Mouse (Mus musculus): Measurements from ENCODE around the gene Ank3. TPM values are rescaled to one million over a fixed set of nuclear protein-coding genes. Genes with fewer than 3 reads are reported as not detected.

Gene Ank3
- total and polyA plus RNA-seq, 2 experiments from 2014 or later: 56.7 to 267 TPM

DNA sequence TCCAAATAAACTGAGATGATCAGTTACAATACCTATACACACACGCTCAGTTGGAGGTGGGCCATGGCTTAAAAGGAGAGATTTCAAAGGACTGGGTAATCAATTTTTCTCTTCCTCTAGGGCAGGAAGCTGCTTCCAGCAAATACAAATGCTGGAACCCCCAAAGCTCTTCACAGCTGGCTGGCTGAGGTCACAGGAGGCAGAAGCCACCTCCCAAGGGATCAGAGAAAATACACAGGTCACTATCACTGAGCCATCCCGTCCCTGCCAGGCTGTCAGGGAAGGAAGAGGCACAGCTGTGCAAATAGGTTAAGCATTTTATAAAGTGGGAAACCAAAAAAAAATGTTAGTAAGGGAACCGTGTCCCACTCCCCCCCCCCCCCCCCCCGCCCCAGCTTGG, 251.5 kb downstream of the Ank3 start:
- H3K27me3 ChIP-seq (ENCODE audit: insufficient read depth, low read length): no peaks in the 10 kb centered on the region
- no peak overlapping the region for H3K4me2 ChIP-seq (ENCODE audit: low read depth)
- H3K4me3 ChIP-seq (ENCODE audit: low read depth, low read length): no peak overlapping the region
- DNase-seq (no peak), ATAC-seq (no peak)
- H3K9me3 ChIP-seq (ENCODE audit: low read length): no peaks in the 10 kb centered on the region
- TF ChIP-seq CTCF (IDR thresholded peaks at IDR 0.05; ENCODE audit: low read depth): no peak
- H3K27ac ChIP-seq (ENCODE audit: low read depth, low read length): no peak overlapping the region
- H3K4me1 ChIP-seq (ENCODE audit: insufficient read depth): peaks cover 14% of the 10 kb centered on the region
- WGBS: 62% methylated on average over 4 of the region's 4 CpGs
- no peaks in the 10 kb centered on the region for H3K36me3 ChIP-seq (ENCODE audit: insufficient read depth)
- no peak overlapping the region for H3K9ac ChIP-seq

DNA sequence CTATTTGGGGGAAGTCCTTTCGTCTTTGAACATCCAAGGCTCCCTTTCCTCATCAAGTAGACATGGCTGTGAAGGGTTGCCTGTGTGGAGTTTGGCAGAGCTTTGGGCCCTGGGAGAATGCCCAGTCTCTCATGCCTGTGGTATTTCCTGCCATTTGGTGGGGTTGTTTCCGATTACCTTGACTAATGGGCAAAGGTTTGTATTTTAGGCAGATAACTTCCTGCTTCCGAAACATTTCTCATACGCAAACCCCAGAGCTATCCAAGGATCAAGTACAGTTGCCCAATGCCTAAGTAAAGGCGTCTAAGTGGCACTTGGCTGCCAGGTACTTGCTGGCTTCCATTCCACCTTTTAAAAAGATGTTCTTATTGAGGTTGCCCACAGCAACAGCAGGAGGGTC, 254.1 kb downstream of the Ank3 start:
- Histone ChIP-seq H3K27me3 (ENCODE audit: insufficient read depth, low read length) (no peaks in the 10 kb centered on the region), H3K9me3 (ENCODE audit: low read length) (no peaks in the 10 kb centered on the region), H3K4me3 (ENCODE audit: low read depth, low read length) (no peak overlapping the region), H3K4me1 (ENCODE audit: insufficient read depth) (peaks cover 14% of the 10 kb centered on the region), H3K27ac (ENCODE audit: low read depth, low read length) (no peak overlapping the region), H3K9ac (no peak overlapping the region), H3K4me2 (ENCODE audit: low read depth) (no peak overlapping the region), H3K36me3 (ENCODE audit: insufficient read depth) (no peaks in the 10 kb centered on the region)
- WGBS: 44% methylated on average over 5 of the region's 5 CpGs
- no peak for TF ChIP-seq CTCF (IDR thresholded peaks at IDR 0.05; ENCODE audit: low read depth)
- ATAC-seq (no peak), DNase-seq (no peak)

DNA sequence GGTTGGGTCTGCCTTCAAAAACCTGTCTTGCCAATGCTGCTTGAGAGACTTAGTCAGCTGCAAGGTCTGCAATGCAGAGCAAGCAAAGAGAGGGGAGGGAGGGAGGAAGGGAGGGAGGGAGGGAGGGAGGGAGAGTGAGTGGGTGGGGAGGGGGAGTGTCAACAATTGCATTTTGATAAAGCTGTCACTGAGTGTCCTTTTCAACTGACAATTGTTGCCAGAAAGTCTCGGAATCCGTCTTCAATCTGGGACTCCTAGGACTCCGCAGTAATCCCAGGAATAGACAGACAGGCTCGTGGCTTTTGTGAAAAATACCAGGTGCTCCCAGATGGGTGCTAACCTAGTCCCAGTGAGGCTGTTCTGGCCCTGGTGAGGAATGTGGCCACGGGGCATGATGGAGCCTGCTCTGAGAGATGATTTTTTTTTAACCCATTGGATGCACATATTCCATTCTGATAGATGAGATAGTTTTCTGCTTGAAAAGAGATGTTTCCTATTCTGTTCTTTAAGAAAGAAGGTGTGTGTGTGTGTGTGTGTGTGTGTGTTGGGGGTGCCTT, 254.6 kb downstream of the Ank3 start:
- Histone ChIP-seq H3K9me3 (ENCODE audit: low read length) (no peaks in the 10 kb centered on the region), H3K4me1 (ENCODE audit: insufficient read depth) (peaks cover 14% of the 10 kb centered on the region), H3K27me3 (ENCODE audit: insufficient read depth, low read length) (no peaks in the 10 kb centered on the region), H3K4me3 (ENCODE audit: low read depth, low read length) (no peak overlapping the region), H3K36me3 (ENCODE audit: insufficient read depth) (no peaks in the 10 kb centered on the region), H3K9ac (no peak overlapping the region), H3K4me2 (ENCODE audit: low read depth) (no peak overlapping the region), H3K27ac (ENCODE audit: low read depth, low read length) (no peak overlapping the region)
- no peak for TF ChIP-seq CTCF (IDR thresholded peaks at IDR 0.05; ENCODE audit: low read depth)
- no peak for DNase-seq
- 22% methylated on average over 5 of the region's 5 CpGs for WGBS
- 0 out of 2 replicates have a peak, but pooled peaks have one; percentile 14 for ATAC-seq

DNA sequence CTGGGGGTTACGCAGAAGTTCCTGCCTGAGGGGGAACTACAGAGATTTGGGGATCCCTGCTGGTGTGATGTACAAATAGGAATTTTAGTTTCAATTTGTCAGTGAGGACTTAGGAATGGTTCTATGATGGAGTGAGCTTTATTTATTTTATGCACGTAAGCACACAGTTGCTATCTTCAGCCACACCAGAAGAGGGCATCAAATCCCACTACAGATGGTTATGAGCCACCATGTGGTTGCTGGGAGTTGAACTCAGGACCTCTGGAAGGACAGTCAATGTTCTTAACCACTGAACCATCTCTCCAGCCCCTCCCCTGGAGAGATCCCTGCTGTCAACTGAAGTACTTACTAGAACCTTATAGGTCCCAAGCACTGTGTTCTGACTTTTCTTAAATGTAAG, 255.6 kb downstream of the Ank3 start:
- Histone ChIP-seq H3K36me3 (ENCODE audit: insufficient read depth) (no peaks in the 10 kb centered on the region), H3K4me2 (ENCODE audit: low read depth) (no peak overlapping the region), H3K9ac (no peak overlapping the region), H3K27ac (ENCODE audit: low read depth, low read length) (no peak overlapping the region), H3K4me1 (ENCODE audit: insufficient read depth) (peaks cover 14% of the 10 kb centered on the region), H3K4me3 (ENCODE audit: low read depth, low read length) (no peak overlapping the region), H3K27me3 (ENCODE audit: insufficient read depth, low read length) (no peaks in the 10 kb centered on the region), H3K9me3 (ENCODE audit: low read length) (no peaks in the 10 kb centered on the region)
- DNase-seq: no peak
- 89% methylated on average over 2 of the region's 2 CpGs for WGBS
- ATAC-seq: no peak
- peak; percentile 48 for TF ChIP-seq CTCF (IDR thresholded peaks at IDR 0.05; ENCODE audit: low read depth)

DNA sequence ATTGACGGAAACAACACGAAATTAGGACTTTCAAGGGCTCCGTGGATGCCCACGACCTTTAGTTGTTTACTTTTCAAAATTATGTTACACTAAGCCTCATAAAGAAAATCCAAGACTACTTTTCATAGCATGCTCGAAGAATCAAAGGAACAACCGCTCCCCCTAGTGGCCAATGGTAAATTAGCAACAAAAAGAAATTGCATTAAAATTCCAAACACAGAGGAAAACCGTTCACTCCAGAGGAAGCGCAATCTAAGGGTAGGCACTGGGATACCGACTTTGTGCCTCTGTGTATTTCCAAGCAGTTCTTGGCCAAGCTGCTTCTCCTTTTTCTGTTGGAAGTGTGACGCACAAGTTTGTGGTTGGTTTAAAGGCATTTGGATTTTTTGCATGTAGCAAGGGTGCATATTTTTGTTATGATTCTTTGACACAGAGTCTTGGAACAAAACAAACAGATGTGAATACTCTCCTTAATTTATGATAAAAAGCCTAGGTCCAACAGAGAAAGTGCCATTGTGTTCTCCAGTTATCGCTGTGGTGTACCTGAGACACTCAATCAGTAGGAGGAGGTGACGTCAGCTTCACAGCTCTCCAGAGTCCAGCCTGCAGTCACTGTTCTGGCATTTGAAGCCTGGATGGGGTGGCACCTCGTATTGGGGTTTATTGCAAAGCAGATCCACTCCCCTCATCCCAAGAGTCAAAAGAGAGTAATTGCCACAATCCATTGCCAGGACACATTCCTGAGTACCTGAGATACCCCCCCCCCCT, 256.5 kb downstream of the Ank3 start:
- no peak overlapping the region for H3K9ac ChIP-seq
- peak; percentile 91 for DNase-seq
- no peak overlapping the region for H3K27ac ChIP-seq (ENCODE audit: low read depth, low read length)
- H3K4me1 ChIP-seq (ENCODE audit: insufficient read depth): peaks cover 14% of the 10 kb centered on the region
- WGBS: 15% methylated on average over 13 of the region's 13 CpGs
- no peak overlapping the region; the same call in 1 of the 2 replicates for H3K4me2 ChIP-seq (ENCODE audit: low read depth)
- no peaks in the 10 kb centered on the region for H3K9me3 ChIP-seq (ENCODE audit: low read length)
- no peak overlapping the region for H3K4me3 ChIP-seq (ENCODE audit: low read depth, low read length)
- ATAC-seq: peak; percentile 19; the same call in 1 of the 2 replicates
- H3K36me3 ChIP-seq (ENCODE audit: insufficient read depth): no peaks in the 10 kb centered on the region
- H3K27me3 ChIP-seq (ENCODE audit: insufficient read depth, low read length): no peaks in the 10 kb centered on the region
- peak; percentile 89 for TF ChIP-seq CTCF (IDR thresholded peaks at IDR 0.05; ENCODE audit: low read depth)

DNA sequence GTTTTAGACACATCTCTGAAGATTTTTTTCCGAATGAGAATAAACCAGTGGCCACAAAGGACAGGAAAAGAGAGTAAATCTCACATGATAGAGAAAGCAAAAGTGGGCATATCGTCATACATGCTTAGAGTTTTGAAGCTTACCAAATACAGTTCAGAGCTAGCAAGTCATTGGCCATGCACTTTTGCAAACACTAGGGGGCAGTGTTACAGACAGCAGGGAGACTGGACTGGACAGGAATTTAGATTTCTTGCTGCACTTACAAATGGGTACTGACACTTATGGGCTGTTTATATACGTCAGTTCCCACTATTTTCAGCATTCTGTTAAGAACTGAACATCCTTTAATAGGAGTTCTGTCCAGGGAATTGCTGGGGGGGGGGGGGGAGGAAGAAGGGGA, 257.7 kb downstream of the Ank3 start:
- H3K9me3 ChIP-seq (ENCODE audit: low read length): no peaks in the 10 kb centered on the region
- H3K36me3 ChIP-seq (ENCODE audit: insufficient read depth): no peaks in the 10 kb centered on the region
- no peaks in the 10 kb centered on the region for H3K27me3 ChIP-seq (ENCODE audit: insufficient read depth, low read length)
- no peak overlapping the region for H3K27ac ChIP-seq (ENCODE audit: low read depth, low read length)
- peaks cover 14% of the 10 kb centered on the region for H3K4me1 ChIP-seq (ENCODE audit: insufficient read depth)
- ATAC-seq: peak; percentile 59
- TF ChIP-seq CTCF (IDR thresholded peaks at IDR 0.05; ENCODE audit: low read depth): peak; percentile 90
- 8% methylated on average over 3 of the region's 3 CpGs for WGBS
- H3K4me2 ChIP-seq (ENCODE audit: low read depth): no peak overlapping the region
- H3K4me3 ChIP-seq (ENCODE audit: low read depth, low read length): no peak overlapping the region
- no peak overlapping the region for H3K9ac ChIP-seq
- peak; percentile 77 for DNase-seq

DNA sequence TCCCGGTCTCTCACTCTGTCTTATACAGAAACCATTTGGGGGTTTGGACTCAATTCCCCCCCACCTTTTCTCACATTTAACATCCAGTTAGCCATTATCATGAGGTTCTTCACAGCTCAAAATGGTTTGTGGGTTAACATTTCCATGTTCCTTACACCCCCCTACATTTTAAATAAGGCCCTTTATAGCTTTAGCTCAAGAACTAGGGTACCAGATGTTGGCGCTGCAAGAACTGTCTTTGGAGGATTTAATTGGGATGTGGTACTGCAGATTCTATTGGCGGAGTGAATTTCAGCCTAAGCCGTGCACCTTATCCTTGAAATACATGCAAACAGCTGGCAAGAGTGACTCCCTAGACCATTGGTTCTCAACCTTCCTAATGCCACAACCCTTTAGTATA, 261.2 kb downstream of the Ank3 start:
- ATAC-seq (no peak), DNase-seq (no peak)
- H3K4me1 ChIP-seq (ENCODE audit: insufficient read depth): no peaks in the 10 kb centered on the region; the same call in 1 of the 2 replicates
- no peak overlapping the region for H3K4me3 ChIP-seq (ENCODE audit: low read depth, low read length)
- H3K27ac ChIP-seq (ENCODE audit: low read depth, low read length): no peak overlapping the region
- H3K9me3 ChIP-seq (ENCODE audit: low read length): no peaks in the 10 kb centered on the region
- H3K36me3 ChIP-seq (ENCODE audit: insufficient read depth): no peaks in the 10 kb centered on the region
- no peak overlapping the region for H3K4me2 ChIP-seq (ENCODE audit: low read depth)
- no peak overlapping the region for H3K9ac ChIP-seq
- no peaks in the 10 kb centered on the region for H3K27me3 ChIP-seq (ENCODE audit: insufficient read depth, low read length)
- TF ChIP-seq CTCF (IDR thresholded peaks at IDR 0.05; ENCODE audit: low read depth): no peak
- 89% methylated on average over 4 of the region's 4 CpGs for WGBS

Data from forebrain, postnatal 0 days (tissue).